Mouse (Mus musculus): ENCODE data around the gene 2610507B11Rik. TPM values are rescaled to one million over a fixed set of nuclear protein-coding genes. Genes with fewer than 3 reads are reported as not detected.

The 2610507B11Rik gene
- polyA plus RNA-seq, 1 experiment from 2014 or later, result 72.1 TPM

GRCm38 (mm10) chr11:78301357-78302084 is 40.0 kb downstream of the 2610507B11Rik start, which contains the start of gene Spag5:
Gene Spag5 (plus strand): TSS chr11:78301529.
- WGBS, result under 1% methylated on average over 49 of the region's 49 CpGs
- Histone ChIP-seq H3K4me1 (ENCODE audit: control insufficient read depth, insufficient read depth, low read length) (peaks cover 6% of the 10 kb centered on the region), H3K27ac (replicated peaks; ENCODE audit: low read depth, low read length) (peak within 1 kb of the TSS; percentile 49; the same call in 1 of the 2 replicates), H3K4me3 (replicated peaks; ENCODE audit: low read depth, low read length) (peak within 1 kb of the TSS; percentile 54), H3K4me2 (ENCODE audit: low read length) (peak within 1 kb of the TSS; percentile 98), H3K9ac (replicated peaks; ENCODE audit: low read length) (peak within 1 kb of the TSS; percentile 48), H3K36me3 (ENCODE audit: control insufficient read depth, insufficient read depth, low read length) (peaks cover 2% of the 10 kb centered on the region; the same call in 1 of the 2 replicates), H3K9me3 (ENCODE audit: control insufficient read depth, low read length) (no peaks in the 10 kb centered on the region), H3K27me3 (ENCODE audit: control insufficient read depth, insufficient read depth, low read length) (no peaks in the 10 kb centered on the region)
- peak; percentile 94 for ATAC-seq (ENCODE audit: low FRiP score, low TSS enrichment)
- DNase-seq, result peak; percentile 95

GRCm38 (mm10) chr11:78305272-78305671 is 43.7 kb downstream of the 2610507B11Rik start:
- H3K36me3 ChIP-seq (ENCODE audit: control insufficient read depth, insufficient read depth, low read length), result peaks cover 2% of the 10 kb centered on the region; the same call in 1 of the 2 replicates
- H3K27ac ChIP-seq (replicated peaks; ENCODE audit: low read depth, low read length), result no peak overlapping the region
- no peaks in the 10 kb centered on the region for H3K27me3 ChIP-seq (ENCODE audit: control insufficient read depth, insufficient read depth, low read length)
- H3K9ac ChIP-seq (replicated peaks; ENCODE audit: low read length), result no peak overlapping the region
- WGBS, result 96% methylated on average over 4 of the region's 4 CpGs
- H3K4me3 ChIP-seq (replicated peaks; ENCODE audit: low read depth, low read length), result no peak overlapping the region
- DNase-seq (no peak), ATAC-seq (ENCODE audit: low FRiP score, low TSS enrichment) (no peak)
- no peak overlapping the region for H3K4me2 ChIP-seq (ENCODE audit: low read length)
- H3K9me3 ChIP-seq (ENCODE audit: control insufficient read depth, low read length), result no peaks in the 10 kb centered on the region
- H3K4me1 ChIP-seq (ENCODE audit: control insufficient read depth, insufficient read depth, low read length), result peaks cover 6% of the 10 kb centered on the region

DNA sequence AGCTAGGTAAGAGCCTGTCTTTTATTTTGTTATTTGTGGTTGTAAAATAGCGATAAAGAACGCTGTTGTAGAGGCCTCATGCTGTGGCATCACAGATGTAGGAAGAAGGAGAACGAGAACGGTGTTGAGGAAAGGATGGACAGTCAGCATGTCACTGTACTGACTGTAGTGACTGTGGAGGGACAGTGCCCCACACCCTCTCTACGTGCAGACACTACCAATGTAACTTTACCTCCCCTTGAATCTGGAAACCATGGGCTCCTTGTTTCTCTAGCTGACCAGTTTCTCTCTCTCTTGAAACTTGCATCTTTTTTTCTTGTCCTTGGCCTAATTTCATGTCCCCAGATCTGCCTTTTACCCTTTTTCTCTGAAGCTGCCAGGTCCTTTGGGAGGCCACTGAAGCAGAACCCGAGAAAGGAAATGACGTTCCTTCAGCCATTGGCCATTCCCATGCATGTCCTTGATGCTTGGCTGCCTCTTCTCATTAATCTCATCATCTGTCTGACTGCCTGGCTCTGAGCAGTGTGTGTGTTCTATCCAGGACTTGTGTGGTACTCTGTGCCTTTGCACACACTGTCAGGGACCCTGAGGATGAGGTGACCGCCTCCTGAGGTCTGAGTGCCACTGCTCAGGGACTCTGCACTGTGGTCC is 49.4 kb downstream of the 2610507B11Rik start:
- Histone ChIP-seq H3K4me3 (replicated peaks; ENCODE audit: low read depth, low read length) (no peak overlapping the region), H3K4me1 (ENCODE audit: control insufficient read depth, insufficient read depth, low read length) (no peaks in the 10 kb centered on the region), H3K27ac (replicated peaks; ENCODE audit: low read depth, low read length) (no peak overlapping the region), H3K4me2 (ENCODE audit: low read length) (no peak overlapping the region), H3K9me3 (ENCODE audit: control insufficient read depth, low read length) (no peaks in the 10 kb centered on the region), H3K9ac (replicated peaks; ENCODE audit: low read length) (no peak overlapping the region), H3K36me3 (ENCODE audit: control insufficient read depth, insufficient read depth, low read length) (0 out of 2 replicates have a peak, but pooled peaks cover 8% of the 10 kb centered on the region), H3K27me3 (ENCODE audit: control insufficient read depth, insufficient read depth, low read length) (no peaks in the 10 kb centered on the region)
- no peak for DNase-seq
- no peak for ATAC-seq (ENCODE audit: low FRiP score, low TSS enrichment)
- 77% methylated on average over 8 of the region's 8 CpGs for WGBS

GRCm38 (mm10) chr11:78313662-78314061 is 52.1 kb downstream of the 2610507B11Rik start:
- H3K9me3 ChIP-seq (ENCODE audit: control insufficient read depth, low read length), result no peaks in the 10 kb centered on the region
- H3K4me2 ChIP-seq (ENCODE audit: low read length), result no peak overlapping the region
- no peak overlapping the region for H3K9ac ChIP-seq (replicated peaks; ENCODE audit: low read length)
- no peaks in the 10 kb centered on the region for H3K27me3 ChIP-seq (ENCODE audit: control insufficient read depth, insufficient read depth, low read length)
- no peak overlapping the region for H3K27ac ChIP-seq (replicated peaks; ENCODE audit: low read depth, low read length)
- WGBS, result 95% methylated on average over 2 of the region's 2 CpGs
- no peaks in the 10 kb centered on the region for H3K4me1 ChIP-seq (ENCODE audit: control insufficient read depth, insufficient read depth, low read length)
- H3K36me3 ChIP-seq (ENCODE audit: control insufficient read depth, insufficient read depth, low read length), result 0 out of 2 replicates have a peak, but pooled peaks cover 8% of the 10 kb centered on the region
- ATAC-seq (ENCODE audit: low FRiP score, low TSS enrichment), result no peak
- no peak for DNase-seq
- no peak overlapping the region for H3K4me3 ChIP-seq (replicated peaks; ENCODE audit: low read depth, low read length)

DNA sequence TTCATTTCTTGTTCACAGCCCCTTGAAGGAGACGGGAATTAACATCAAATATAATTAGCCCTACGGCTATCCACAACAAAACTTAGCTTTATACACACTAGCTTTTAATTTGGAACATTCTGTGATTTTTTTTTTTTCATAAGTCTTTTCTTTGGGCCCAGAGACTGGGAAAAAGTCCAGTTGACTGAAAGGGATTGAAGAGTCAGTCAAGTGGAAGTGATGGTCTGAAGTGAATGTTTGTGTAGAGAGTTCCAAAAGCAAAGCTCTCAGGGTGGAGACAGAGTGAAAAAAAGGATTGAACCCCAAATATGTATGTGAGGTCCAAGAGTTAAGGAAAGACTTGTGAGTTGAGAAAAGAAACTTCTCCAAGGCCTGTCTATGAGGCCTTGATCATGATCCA is 56.9 kb downstream of the 2610507B11Rik start:
- Histone ChIP-seq H3K4me2 (ENCODE audit: low read length) (no peak overlapping the region), H3K9ac (replicated peaks; ENCODE audit: low read length) (no peak overlapping the region), H3K27ac (replicated peaks; ENCODE audit: low read depth, low read length) (no peak overlapping the region), H3K36me3 (ENCODE audit: control insufficient read depth, insufficient read depth, low read length) (peaks cover 14% of the 10 kb centered on the region; the same call in 1 of the 2 replicates), H3K4me1 (ENCODE audit: control insufficient read depth, insufficient read depth, low read length) (0 out of 2 replicates have a peak, but pooled peaks cover 6% of the 10 kb centered on the region), H3K27me3 (ENCODE audit: control insufficient read depth, insufficient read depth, low read length) (no peaks in the 10 kb centered on the region), H3K4me3 (replicated peaks; ENCODE audit: low read depth, low read length) (no peak overlapping the region), H3K9me3 (ENCODE audit: control insufficient read depth, low read length) (no peaks in the 10 kb centered on the region)
- DNase-seq, result no peak
- WGBS, result 91% methylated on average over 2 of the region's 2 CpGs
- no peak for ATAC-seq (ENCODE audit: low FRiP score, low TSS enrichment)

DNA sequence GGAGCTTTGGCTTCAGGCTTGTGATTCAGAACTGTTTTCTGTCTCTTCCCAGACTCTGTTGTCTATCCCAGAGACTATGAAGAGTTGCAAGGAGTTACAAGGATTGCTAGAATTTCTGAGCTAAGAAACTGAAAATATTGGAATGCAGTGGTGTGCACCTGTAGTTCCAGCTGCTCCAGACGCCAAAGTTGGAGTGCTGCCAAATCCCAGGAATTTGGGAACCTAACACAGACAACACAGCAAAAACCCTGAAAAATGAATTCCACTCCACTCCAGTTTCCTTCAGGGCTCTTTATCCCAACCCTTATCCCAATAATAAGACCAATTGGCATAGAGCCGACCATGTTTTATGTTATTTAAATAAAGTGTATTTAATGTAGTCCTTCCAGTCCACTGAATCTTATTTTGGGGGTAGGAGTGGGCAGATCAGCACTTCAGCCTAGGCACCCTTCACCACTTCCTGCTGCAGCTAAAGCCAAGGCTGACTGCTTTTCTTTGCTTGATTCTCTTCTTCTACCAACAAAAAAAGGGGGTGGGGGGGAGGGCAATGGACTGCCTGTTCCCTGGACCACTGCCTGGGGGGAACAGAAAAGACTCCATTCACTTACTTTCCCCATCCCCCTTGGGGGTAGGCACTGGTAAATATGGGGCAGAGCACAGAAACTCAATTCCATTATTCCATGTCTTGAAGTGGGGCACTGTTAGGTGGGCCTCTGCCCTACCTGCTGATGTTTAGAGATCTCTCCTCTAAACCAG is 60.7 kb downstream of the 2610507B11Rik start:
- 0 out of 2 replicates have a peak, but pooled peaks cover 6% of the 10 kb centered on the region for H3K4me1 ChIP-seq (ENCODE audit: control insufficient read depth, insufficient read depth, low read length)
- H3K9me3 ChIP-seq (ENCODE audit: control insufficient read depth, low read length), result no peaks in the 10 kb centered on the region
- DNase-seq (peak; percentile 45), ATAC-seq (ENCODE audit: low FRiP score, low TSS enrichment) (no peak)
- H3K9ac ChIP-seq (replicated peaks; ENCODE audit: low read length), result no peak overlapping the region
- peak overlapping the region; percentile 49; the same call in 1 of the 2 replicates for H3K27ac ChIP-seq (replicated peaks; ENCODE audit: low read depth, low read length)
- peak overlapping the region; percentile 15 for H3K4me2 ChIP-seq (ENCODE audit: low read length)
- no peaks in the 10 kb centered on the region for H3K27me3 ChIP-seq (ENCODE audit: control insufficient read depth, insufficient read depth, low read length)
- no peak overlapping the region for H3K4me3 ChIP-seq (replicated peaks; ENCODE audit: low read depth, low read length)
- peaks cover 14% of the 10 kb centered on the region; the same call in 1 of the 2 replicates for H3K36me3 ChIP-seq (ENCODE audit: control insufficient read depth, insufficient read depth, low read length)
- WGBS, result 58% methylated on average over 2 of the region's 2 CpGs

DNA sequence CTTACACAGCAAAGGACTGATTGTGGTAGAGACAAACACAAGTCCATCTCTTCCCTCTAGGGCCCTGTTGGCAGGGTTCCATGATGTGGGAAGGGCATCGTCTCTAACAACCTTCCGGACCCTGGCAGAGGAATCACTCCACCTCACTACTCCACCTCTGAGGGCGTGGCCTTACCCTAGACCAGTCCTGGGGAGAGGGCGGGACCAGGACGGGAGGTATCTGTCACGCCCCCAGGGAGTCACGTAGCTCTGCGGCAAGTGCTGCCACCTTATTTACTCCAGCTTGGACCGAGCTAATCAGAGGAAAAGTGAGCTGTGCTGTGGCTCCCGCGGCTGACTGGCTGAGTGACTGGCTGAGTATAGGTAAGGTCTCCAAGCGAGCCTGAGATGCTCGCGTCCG is 61.3 kb downstream of the 2610507B11Rik start, which contains the start of gene Aldoc:
Aldoc (plus strand) TSS at position 109 of the 400 bp plus-strand sequence.
- 11% methylated on average over 15 of the region's 15 CpGs for WGBS
- peak; percentile 55; the same call in 1 of the 2 replicates for ATAC-seq (ENCODE audit: low FRiP score, low TSS enrichment)
- H3K9ac ChIP-seq (replicated peaks; ENCODE audit: low read length), result no peak within 1 kb of the TSS

More for the DNA sequence above, 61.3 kb downstream of the 2610507B11Rik start, which contains the start of gene Aldoc:
- no peaks in the 10 kb centered on the region for H3K27me3 ChIP-seq (ENCODE audit: control insufficient read depth, insufficient read depth, low read length)
- peak; percentile 72 for DNase-seq
- peak within 1 kb of the TSS; percentile 15 for H3K4me2 ChIP-seq (ENCODE audit: low read length)
- H3K9me3 ChIP-seq (ENCODE audit: control insufficient read depth, low read length), result no peaks in the 10 kb centered on the region
- peak within 1 kb of the TSS; percentile 49; the same call in 1 of the 2 replicates for H3K27ac ChIP-seq (replicated peaks; ENCODE audit: low read depth, low read length)
- H3K4me1 ChIP-seq (ENCODE audit: control insufficient read depth, insufficient read depth, low read length), result 0 out of 2 replicates have a peak, but pooled peaks cover 6% of the 10 kb centered on the region
- peaks cover 14% of the 10 kb centered on the region; the same call in 1 of the 2 replicates for H3K36me3 ChIP-seq (ENCODE audit: control insufficient read depth, insufficient read depth, low read length)
- no peak within 1 kb of the TSS for H3K4me3 ChIP-seq (replicated peaks; ENCODE audit: low read depth, low read length)

Data from midbrain, embryonic 14.5 days (tissue).